Mouse (Mus musculus): ENCODE results near the gene Ccdc169. TPM values are rescaled to one million over a fixed set of nuclear protein-coding genes. Genes with fewer than 3 reads are reported as not detected.

The Ccdc169 gene
- total and polyA plus RNA-seq, 3 experiments = 0.11 to 0.30 TPM; not detected in 1

DNA sequence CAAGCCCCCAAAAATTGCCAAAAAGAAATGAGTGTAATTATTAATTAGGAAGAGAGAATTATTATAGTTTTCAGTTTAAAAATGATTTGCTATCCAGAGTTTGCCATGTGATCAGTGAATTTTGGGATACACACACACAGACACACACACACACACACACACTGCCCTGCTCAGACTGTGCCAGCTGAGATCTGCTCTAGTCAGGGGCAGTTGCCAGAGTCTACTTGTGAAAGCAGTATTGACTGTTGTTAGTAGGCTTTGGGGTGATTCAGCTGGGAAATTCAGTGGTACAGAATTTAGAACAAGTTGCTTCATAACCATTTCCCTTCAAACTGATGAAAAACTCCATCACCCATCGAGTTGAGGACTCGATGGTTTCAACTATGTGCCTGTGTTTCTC lies 10.0 kb downstream of the Ccdc169 start:
- TF ChIP-seq CTCF (IDR thresholded peaks at IDR 0.05; ENCODE audit: low read depth, low read length) = no peak
- TF ChIP-seq TAL1 (conservative IDR thresholded peaks at IDR 0.05; ENCODE audit: low read depth, low read length) = no peak
- no peak for TF ChIP-seq GATA2 (IDR thresholded peaks at IDR 0.05; ENCODE audit: borderline replicate concordance, low read depth, low read length)
- no peak for TF ChIP-seq GATA1 (IDR thresholded peaks at IDR 0.05; ENCODE audit: borderline replicate concordance, low read length)
- no peak for TF ChIP-seq POLR2AphosphoS5 (IDR thresholded peaks at IDR 0.05; ENCODE audit: insufficient replicate concordance, low read depth, low read length)
- no peak for ATAC-seq (ENCODE audit: extremely low read depth, insufficient number of reproducible peaks, low FRiP score, poor library complexity, severe bottlenecking)

DNA sequence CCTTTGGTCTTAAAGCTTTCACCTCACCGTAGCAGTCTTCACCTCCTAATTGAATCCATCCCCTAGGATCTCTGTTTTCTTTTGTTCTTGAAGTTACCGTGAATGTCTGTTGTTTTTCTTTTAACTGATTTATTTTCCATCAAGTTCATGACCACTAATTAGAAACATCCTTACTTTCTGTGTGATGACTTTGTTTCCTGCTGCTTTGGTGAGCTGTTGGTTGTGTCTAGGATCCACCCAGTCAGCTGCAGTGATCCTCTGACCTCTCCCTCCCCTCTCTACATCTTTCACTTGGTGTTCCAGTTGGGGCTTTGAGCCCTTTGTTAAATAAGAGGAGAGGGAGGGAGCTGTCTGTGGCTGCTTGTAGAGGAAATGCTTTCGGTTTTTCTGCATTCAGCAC lies 11.0 kb downstream of the Ccdc169 start:
- TF ChIP-seq POLR2AphosphoS5 (IDR thresholded peaks at IDR 0.05; ENCODE audit: insufficient replicate concordance, low read depth, low read length) = no peak
- no peak for TF ChIP-seq TAL1 (conservative IDR thresholded peaks at IDR 0.05; ENCODE audit: low read depth, low read length)
- TF ChIP-seq GATA2 (IDR thresholded peaks at IDR 0.05; ENCODE audit: borderline replicate concordance, low read depth, low read length) = no peak
- no peak for TF ChIP-seq CTCF (IDR thresholded peaks at IDR 0.05; ENCODE audit: low read depth, low read length)
- TF ChIP-seq GATA1 (IDR thresholded peaks at IDR 0.05; ENCODE audit: borderline replicate concordance, low read length) = no peak
- Histone ChIP-seq H3K27me3 (ENCODE audit: insufficient read depth, low read length) (no peaks in the 10 kb centered on the region), H3K4me3 (ENCODE audit: low read depth, low read length) (no peak overlapping the region), H3K4me1 (ENCODE audit: insufficient read depth, low read depth, low read length) (no peaks in the 10 kb centered on the region), H3K36me3 (replicated peaks) (no peaks in the 10 kb centered on the region), H3K9me3 (replicated peaks) (no peaks in the 10 kb centered on the region)
- DNase-seq (ENCODE audit: low spot score) (no peak), ATAC-seq (ENCODE audit: extremely low read depth, insufficient number of reproducible peaks, low FRiP score, poor library complexity, severe bottlenecking) (no peak)

More for the DNA sequence above, 10.0 kb downstream of the Ccdc169 start:
- 0 out of 2 replicates have a peak, but pooled peaks cover under 1% of the 10 kb centered on the region for H3K9me3 ChIP-seq (replicated peaks)
- no peak overlapping the region for H3K4me3 ChIP-seq (ENCODE audit: low read depth, low read length)
- H3K36me3 ChIP-seq (replicated peaks) = no peaks in the 10 kb centered on the region
- H3K4me1 ChIP-seq (ENCODE audit: insufficient read depth, low read depth, low read length) = no peaks in the 10 kb centered on the region
- DNase-seq (ENCODE audit: low spot score) = no peak
- no peaks in the 10 kb centered on the region for H3K27me3 ChIP-seq (ENCODE audit: insufficient read depth, low read length)

DNA sequence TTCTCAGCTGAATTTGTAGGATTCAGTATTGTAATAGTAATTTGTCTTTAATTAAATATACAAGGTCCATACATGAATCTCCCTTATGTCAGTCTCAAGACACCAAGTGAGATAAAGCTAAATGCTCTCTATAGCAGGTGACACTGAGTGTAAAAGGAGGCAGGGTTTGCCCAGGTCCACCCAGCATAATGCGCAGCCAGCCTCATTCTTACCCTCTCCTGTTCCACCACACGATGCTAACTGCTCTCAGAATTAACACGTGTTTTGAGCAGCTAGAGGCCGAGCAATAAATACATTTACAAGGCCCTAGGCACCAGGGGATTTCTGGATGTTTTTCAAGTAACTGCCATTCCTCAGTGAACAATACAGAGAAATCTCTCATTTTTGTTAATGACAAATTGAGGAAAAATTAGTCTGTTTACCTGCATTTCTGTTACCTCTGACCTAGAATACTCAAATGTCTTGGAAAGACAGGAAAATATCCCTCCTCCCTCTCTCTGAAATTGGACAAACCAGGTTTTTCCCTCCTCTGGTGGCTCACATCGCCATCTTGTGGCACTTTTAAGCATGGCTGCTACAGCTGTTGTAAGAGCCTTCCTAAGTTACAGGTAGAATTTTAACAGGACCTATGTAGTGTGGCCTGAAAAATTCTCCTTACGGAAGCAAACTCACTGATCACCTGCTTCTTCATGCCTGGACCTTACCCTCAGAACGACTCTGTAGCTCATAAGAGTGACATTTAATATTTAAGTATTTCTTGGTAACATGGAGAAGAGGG lies 14.7 kb downstream of the Ccdc169 start:
- no peak for DNase-seq (ENCODE audit: low spot score)
- Histone ChIP-seq H3K27me3 (ENCODE audit: insufficient read depth, low read length) (no peaks in the 10 kb centered on the region), H3K9me3 (replicated peaks) (no peaks in the 10 kb centered on the region), H3K36me3 (replicated peaks) (no peaks in the 10 kb centered on the region), H3K4me3 (ENCODE audit: low read depth, low read length) (no peak overlapping the region), H3K4me1 (ENCODE audit: insufficient read depth, low read depth, low read length) (no peaks in the 10 kb centered on the region)
- no peak for TF ChIP-seq TAL1 (conservative IDR thresholded peaks at IDR 0.05; ENCODE audit: low read depth, low read length)
- TF ChIP-seq POLR2AphosphoS5 (IDR thresholded peaks at IDR 0.05; ENCODE audit: insufficient replicate concordance, low read depth, low read length) = no peak
- TF ChIP-seq CTCF (IDR thresholded peaks at IDR 0.05; ENCODE audit: low read depth, low read length) = no peak
- TF ChIP-seq GATA1 (IDR thresholded peaks at IDR 0.05; ENCODE audit: borderline replicate concordance, low read length) = no peak
- TF ChIP-seq GATA2 (IDR thresholded peaks at IDR 0.05; ENCODE audit: borderline replicate concordance, low read depth, low read length) = no peak
- no peak for ATAC-seq (ENCODE audit: extremely low read depth, insufficient number of reproducible peaks, low FRiP score, poor library complexity, severe bottlenecking)

DNA sequence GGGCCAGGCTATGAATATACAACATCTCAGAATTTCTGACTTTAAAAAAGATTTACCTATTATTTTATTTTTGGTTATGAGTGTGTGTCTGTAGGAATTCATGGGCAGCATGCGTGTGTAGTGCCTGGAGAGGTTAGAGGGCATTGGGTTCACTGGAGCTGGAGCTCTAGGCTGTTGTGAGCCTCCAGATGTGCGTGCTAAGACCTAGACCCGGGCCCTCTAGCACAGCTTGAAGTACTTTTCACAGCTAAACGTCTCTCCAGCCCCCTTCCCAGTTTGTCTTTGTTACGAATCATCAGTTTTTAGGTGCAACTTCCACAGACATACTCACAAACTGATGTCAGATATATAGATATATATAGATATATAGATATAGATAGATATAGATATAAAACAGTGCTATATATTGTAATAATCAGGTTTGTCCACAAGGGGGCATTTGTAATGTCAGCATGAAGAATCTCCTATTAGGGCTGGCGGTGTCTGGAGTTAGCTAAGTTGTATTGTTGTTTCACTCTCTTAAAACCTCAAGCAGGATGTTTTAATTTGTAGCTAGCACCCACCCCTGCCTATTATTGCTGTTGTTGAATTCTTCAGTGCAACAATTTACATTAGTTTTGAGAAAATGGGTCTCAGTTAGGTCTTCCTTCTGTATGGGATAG lies 15.7 kb downstream of the Ccdc169 start:
- TF ChIP-seq TAL1 (conservative IDR thresholded peaks at IDR 0.05; ENCODE audit: low read depth, low read length) (no peak), CTCF (IDR thresholded peaks at IDR 0.05; ENCODE audit: low read depth, low read length) (no peak), GATA1 (IDR thresholded peaks at IDR 0.05; ENCODE audit: borderline replicate concordance, low read length) (no peak), GATA2 (IDR thresholded peaks at IDR 0.05; ENCODE audit: borderline replicate concordance, low read depth, low read length) (no peak), POLR2AphosphoS5 (IDR thresholded peaks at IDR 0.05; ENCODE audit: insufficient replicate concordance, low read depth, low read length) (no peak)
- H3K27me3 ChIP-seq (ENCODE audit: insufficient read depth, low read length) = no peaks in the 10 kb centered on the region
- no peak for ATAC-seq (ENCODE audit: extremely low read depth, insufficient number of reproducible peaks, low FRiP score, poor library complexity, severe bottlenecking)
- H3K4me3 ChIP-seq (ENCODE audit: low read depth, low read length) = no peak overlapping the region
- H3K9me3 ChIP-seq (replicated peaks) = 0 out of 2 replicates have a peak, but pooled peaks cover under 1% of the 10 kb centered on the region
- no peak for DNase-seq (ENCODE audit: low spot score)
- H3K4me1 ChIP-seq (ENCODE audit: insufficient read depth, low read depth, low read length) = no peaks in the 10 kb centered on the region
- H3K36me3 ChIP-seq (replicated peaks) = no peaks in the 10 kb centered on the region

DNA sequence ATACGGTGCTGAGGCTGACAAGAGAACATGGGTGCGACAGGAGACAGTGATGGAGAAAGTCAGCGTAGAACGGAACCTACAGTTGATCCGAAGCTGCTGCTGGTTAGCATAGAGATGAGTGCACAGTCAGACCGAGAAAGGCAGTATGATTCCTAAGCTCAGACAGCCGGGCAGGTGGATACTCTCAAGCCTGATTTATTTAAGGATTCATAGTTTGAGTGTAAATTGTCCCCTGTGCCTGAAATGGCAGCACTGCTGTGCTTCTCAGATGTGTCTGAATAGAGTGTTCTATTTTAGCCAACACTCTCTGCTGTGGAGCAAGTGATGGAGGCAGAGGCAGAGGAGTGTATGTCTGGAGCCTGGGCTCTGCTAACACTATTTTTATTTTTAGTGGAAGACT lies 17.0 kb downstream of the Ccdc169 start:
- no peak for DNase-seq (ENCODE audit: low spot score)
- no peak for TF ChIP-seq CTCF (IDR thresholded peaks at IDR 0.05; ENCODE audit: low read depth, low read length)
- TF ChIP-seq GATA1 (IDR thresholded peaks at IDR 0.05; ENCODE audit: borderline replicate concordance, low read length) = no peak
- TF ChIP-seq POLR2AphosphoS5 (IDR thresholded peaks at IDR 0.05; ENCODE audit: insufficient replicate concordance, low read depth, low read length) = no peak
- TF ChIP-seq TAL1 (conservative IDR thresholded peaks at IDR 0.05; ENCODE audit: low read depth, low read length) = no peak
- TF ChIP-seq GATA2 (IDR thresholded peaks at IDR 0.05; ENCODE audit: borderline replicate concordance, low read depth, low read length) = no peak
- no peak for ATAC-seq (ENCODE audit: extremely low read depth, insufficient number of reproducible peaks, low FRiP score, poor library complexity, severe bottlenecking)
- H3K9me3 ChIP-seq (replicated peaks) = peaks cover 4% of the 10 kb centered on the region; the same call in 1 of the 2 replicates
- no peak overlapping the region for H3K4me3 ChIP-seq (ENCODE audit: low read depth, low read length)
- no peaks in the 10 kb centered on the region for H3K36me3 ChIP-seq (replicated peaks)
- no peaks in the 10 kb centered on the region for H3K27me3 ChIP-seq (ENCODE audit: insufficient read depth, low read length)
- H3K4me1 ChIP-seq (ENCODE audit: insufficient read depth, low read depth, low read length) = no peaks in the 10 kb centered on the region

DNA sequence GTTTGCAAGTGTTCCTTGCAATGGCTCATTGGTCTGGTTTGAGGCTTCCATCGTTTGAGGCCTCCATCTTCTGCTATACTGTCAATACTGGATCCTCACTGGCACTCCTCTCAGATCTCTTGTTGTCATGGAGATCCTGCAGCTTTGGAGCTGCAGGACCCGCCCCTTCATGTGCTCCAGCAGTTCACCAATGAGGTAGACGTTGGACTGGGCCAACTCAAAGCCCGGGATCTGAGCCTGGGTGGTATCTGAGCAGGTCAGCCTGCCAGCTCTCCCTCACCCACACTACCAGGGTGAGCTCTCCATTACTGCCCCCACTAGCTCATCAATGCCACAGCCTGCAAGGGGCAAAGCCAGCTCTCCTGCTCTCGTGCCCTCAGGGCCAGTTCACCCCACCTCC lies 20.3 kb downstream of the Ccdc169 start:
- Histone ChIP-seq H3K4me3 (ENCODE audit: low read depth, low read length) (no peak overlapping the region), H3K36me3 (replicated peaks) (no peaks in the 10 kb centered on the region), H3K4me1 (ENCODE audit: insufficient read depth, low read depth, low read length) (no peaks in the 10 kb centered on the region), H3K27me3 (ENCODE audit: insufficient read depth, low read length) (no peaks in the 10 kb centered on the region), H3K9me3 (replicated peaks) (peaks cover 6% of the 10 kb centered on the region; the same call in 1 of the 2 replicates)
- DNase-seq (ENCODE audit: low spot score) = no peak
- TF ChIP-seq GATA2 (IDR thresholded peaks at IDR 0.05; ENCODE audit: borderline replicate concordance, low read depth, low read length) (no peak), TAL1 (conservative IDR thresholded peaks at IDR 0.05; ENCODE audit: low read depth, low read length) (no peak), CTCF (IDR thresholded peaks at IDR 0.05; ENCODE audit: low read depth, low read length) (no peak), POLR2AphosphoS5 (IDR thresholded peaks at IDR 0.05; ENCODE audit: insufficient replicate concordance, low read depth, low read length) (no peak), GATA1 (IDR thresholded peaks at IDR 0.05; ENCODE audit: borderline replicate concordance, low read length) (no peak)
- no peak for ATAC-seq (ENCODE audit: extremely low read depth, insufficient number of reproducible peaks, low FRiP score, poor library complexity, severe bottlenecking)
